Mouse (Mus musculus): ENCODE data around the gene Chrne.

Gene Chrne

GRCm38 (mm10) chr11:70651391-70651790 is 32.4 kb upstream of the Chrne start:
- DNase-seq = peak in 1 of 2 experiments; percentile 35

GRCm38 (mm10) chr11:70650322-70651175 is 31.5 kb upstream of the Chrne start:
- DNase-seq = peak; percentile 48 to 67

- DNase-seq = no peak
These were observed 30.2 kb upstream of the Chrne start for GRCm38 (mm10) chr11:70649185-70649734.

- DNase-seq = no peak
These were observed 29.5 kb upstream of the Chrne start for GRCm38 (mm10) chr11:70648512-70648911.

GRCm38 (mm10) chr11:70647716-70648420 is 28.9 kb upstream of the Chrne start:
- peak; percentile 66 to 77 for DNase-seq

- DNase-seq = peak; percentile 96 to 98
These were observed 28.0 kb upstream of the Chrne start, which contains the start of the genes Rnf167 and Slc25a11 for GRCm38 (mm10) chr11:70646691-70647650. Gene Rnf167, plus strand, starts transcription at chr11:70647235. Gene Slc25a11, minus strand, starts transcription at chr11:70647479.

GRCm38 (mm10) chr11:70646259-70646555 is 27.2 kb upstream of the Chrne start:
- DNase-seq = no peak

GRCm38 (mm10) chr11:70645461-70646258 is 26.6 kb upstream of the Chrne start:
- DNase-seq = no peak

- no peak for DNase-seq
These were observed 25.6 kb upstream of the Chrne start for GRCm38 (mm10) chr11:70644564-70645103.

- DNase-seq = no peak
These were observed 24.0 kb upstream of the Chrne start for GRCm38 (mm10) chr11:70643051-70643450.

- no peak for DNase-seq
These were observed 22.2 kb upstream of the Chrne start for GRCm38 (mm10) chr11:70641241-70641640.

- no peak for DNase-seq
These were observed 21.0 kb upstream of the Chrne start for GRCm38 (mm10) chr11:70639976-70640375.

GRCm38 (mm10) chr11:70638714-70639278 is 19.8 kb upstream of the Chrne start, which contains the start of gene Gp1ba:
Gene Gp1ba, plus strand, starts transcription at chr11:70639122.
- no peak for DNase-seq

GRCm38 (mm10) chr11:70638293-70638692 is 19.3 kb upstream of the Chrne start:
- no peak for DNase-seq

GRCm38 (mm10) chr11:70637764-70638163 is 18.7 kb upstream of the Chrne start:
- no peak for DNase-seq

GRCm38 (mm10) chr11:70635601-70636000 is 16.6 kb upstream of the Chrne start:
- no peak for DNase-seq

GRCm38 (mm10) chr11:70630129-70630528 is 11.1 kb upstream of the Chrne start:
- DNase-seq = no peak

- DNase-seq = no peak
These were observed 10.5 kb upstream of the Chrne start for GRCm38 (mm10) chr11:70629557-70629956.

- no peak for DNase-seq
These were observed 9.4 kb upstream of the Chrne start for GRCm38 (mm10) chr11:70628431-70628830.

GRCm38 (mm10) chr11:70626877-70627276 is 7.9 kb upstream of the Chrne start:
- DNase-seq = no peak

GRCm38 (mm10) chr11:70625473-70625872 is 6.5 kb upstream of the Chrne start:
- DNase-seq = peak in 1 of 2 experiments; percentile 59

Data from thymus, postnatal 36 days (tissue).